11 mouse cellular contexts compared by ENCODE assay signal in the genomic region with DNA sequence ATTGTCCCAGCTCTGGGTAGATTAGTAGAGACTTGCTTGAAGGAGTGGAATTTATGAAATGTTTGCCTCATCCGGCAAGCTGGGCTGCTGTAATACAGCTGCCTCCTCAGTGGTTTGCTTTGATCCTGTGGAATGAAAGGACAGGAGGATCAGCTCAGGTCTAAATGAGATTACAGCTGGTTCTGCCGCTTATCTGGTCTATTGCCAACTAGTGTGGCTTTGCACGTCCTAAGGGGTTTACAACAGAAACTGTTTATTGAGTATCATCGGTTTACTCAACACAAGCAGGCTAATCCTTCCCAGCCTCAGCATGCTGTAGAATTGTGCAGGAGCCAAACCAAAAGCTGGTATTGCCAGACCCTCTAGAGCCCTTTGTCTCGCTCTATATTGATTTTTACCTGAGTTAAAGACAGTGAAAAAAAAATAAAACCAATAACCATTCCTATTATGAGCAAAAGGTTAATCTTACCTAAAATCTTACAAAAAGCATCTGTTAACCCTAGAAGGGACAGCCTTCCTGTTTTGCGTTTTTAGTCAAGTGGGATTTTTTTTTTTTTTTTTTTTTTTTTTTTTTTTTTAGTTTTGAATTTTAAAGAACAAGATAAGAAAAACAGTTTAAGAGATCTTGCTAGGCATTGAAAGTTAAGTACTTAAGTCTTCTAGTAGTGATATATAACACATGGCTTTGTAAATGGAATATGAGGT.
DNase-seq lines count a peak whose midpoint lies in the region; ATAC-seq and TF ChIP-seq lines count a peak whose summit lies in the region.
"Had no signal": no experiment of that assay in that cellular context is flagged by ENCODE, and none has a peak within 500 bp of the region (broad histone marks: within the 10 kb centered on the region; RNA-seq: fewer than 3 reads in every experiment).

No protein-coding gene starts in this region.

- no peak overlapping the region for H3K27ac ChIP-seq in heart, embryonic 14.5 days (replicated peaks in 1 of 2; ENCODE audit: control insufficient read depth in 1 of 2, insufficient read depth in 1 of 2, low read depth in 2 of 2, low read length in 2 of 2)
- no peak overlapping the region for H3K27ac ChIP-seq in heart, embryonic 11.5 days (ENCODE audit: low read depth, low read length)
- no peak overlapping the region for H3K27ac ChIP-seq in forebrain, postnatal 0 days (ENCODE audit: low read depth, low read length)
- H3K27ac ChIP-seq in midbrain, embryonic 14.5 days (replicated peaks; ENCODE audit: low read depth, low read length), result no peak overlapping the region
- H3K27ac ChIP-seq: heart, adult 2 months had no signal

- H3K4me1 ChIP-seq in heart, embryonic 14.5 days (ENCODE audit: control insufficient read depth in 2 of 2, insufficient read depth in 2 of 2, low read length in 2 of 2), result peaks cover 0 to 4% of the 10 kb centered on the region in 2 experiments; a peak in 1 of 4 replicates
- H3K4me1 ChIP-seq in heart, embryonic 11.5 days (ENCODE audit: control insufficient read depth, insufficient read depth, low read length), result no peaks in the 10 kb centered on the region; the same call in 1 of the 2 replicates
- peaks cover 7% of the 10 kb centered on the region for H3K4me1 ChIP-seq in G1E (ENCODE audit: insufficient read depth, low read depth, low read length)
- H3K4me1 ChIP-seq in forebrain, postnatal 0 days (ENCODE audit: insufficient read depth), result no peaks in the 10 kb centered on the region
- peaks cover 5% of the 10 kb centered on the region for H3K4me1 ChIP-seq in midbrain, embryonic 14.5 days (ENCODE audit: control insufficient read depth, insufficient read depth, low read length)

- no peak overlapping the region for H3K9ac ChIP-seq in heart, embryonic 14.5 days (ENCODE audit: low read length)
- H3K9ac ChIP-seq in heart, embryonic 11.5 days (ENCODE audit: low read depth, low read length), result no peak overlapping the region
- H3K9ac ChIP-seq in forebrain, postnatal 0 days, result no peak overlapping the region
- H3K9ac ChIP-seq in midbrain, embryonic 14.5 days (replicated peaks; ENCODE audit: low read length), result no peak overlapping the region

- no peak for ATAC-seq in heart, embryonic 14.5 days (ENCODE audit: insufficient number of reproducible peaks, insufficient read depth, low FRiP score, low read depth)
- ATAC-seq in heart, embryonic 11.5 days (replicated peaks; ENCODE audit: insufficient number of reproducible peaks, low FRiP score, low TSS enrichment), result no peak
- 0 out of 2 replicates have a peak, but pooled peaks have one; percentile 8 for ATAC-seq in G1E (ENCODE audit: extremely low read depth, insufficient number of reproducible peaks, low FRiP score, poor library complexity, severe bottlenecking)
- ATAC-seq in forebrain, postnatal 0 days, result no peak
- peak; percentile 67; the same call in 1 of the 2 replicates for ATAC-seq in midbrain, embryonic 14.5 days (ENCODE audit: low FRiP score, low TSS enrichment)

- TF ChIP-seq CTCF in G1E (IDR thresholded peaks at IDR 0.05; ENCODE audit: low read depth, low read length), result no peak
- TF ChIP-seq CTCF in forebrain, postnatal 0 days (IDR thresholded peaks at IDR 0.05; ENCODE audit: low read depth), result no peak

- no peaks in the 10 kb centered on the region for H3K36me3 ChIP-seq in heart, embryonic 14.5 days (ENCODE audit: control insufficient read depth, insufficient read depth, low read length)
- no peaks in the 10 kb centered on the region for H3K36me3 ChIP-seq in heart, embryonic 11.5 days (ENCODE audit: control insufficient read depth, insufficient read depth, low read length)
- peaks cover 41% of the 10 kb centered on the region for H3K36me3 ChIP-seq in G1E (replicated peaks)
- no peaks in the 10 kb centered on the region for H3K36me3 ChIP-seq in forebrain, postnatal 0 days (ENCODE audit: insufficient read depth)
- H3K36me3 ChIP-seq in midbrain, embryonic 14.5 days (ENCODE audit: control insufficient read depth, insufficient read depth, low read length), result no peaks in the 10 kb centered on the region

- no peaks in the 10 kb centered on the region for H3K27me3 ChIP-seq in heart, embryonic 14.5 days (ENCODE audit: control insufficient read depth, insufficient read depth, low read length)
- H3K27me3 ChIP-seq in heart, embryonic 11.5 days (ENCODE audit: control insufficient read depth, insufficient read depth, low read length), result no peaks in the 10 kb centered on the region
- no peaks in the 10 kb centered on the region for H3K27me3 ChIP-seq in G1E (ENCODE audit: insufficient read depth, low read length)
- no peaks in the 10 kb centered on the region for H3K27me3 ChIP-seq in forebrain, postnatal 0 days (ENCODE audit: insufficient read depth, low read length)
- no peaks in the 10 kb centered on the region for H3K27me3 ChIP-seq in midbrain, embryonic 14.5 days (ENCODE audit: control insufficient read depth, insufficient read depth, low read length)

- 38% methylated on average over 6 of the region's 6 CpGs for WGBS in heart, embryonic 14.5 days
- WGBS in heart, embryonic 11.5 days (ENCODE audit: insufficient replicate concordance), result 39% methylated on average over 6 of the region's 6 CpGs
- WGBS in forebrain, postnatal 0 days, result 36% methylated on average over 6 of the region's 6 CpGs
- WGBS in midbrain, embryonic 14.5 days, result 22% methylated on average over 6 of the region's 6 CpGs

- intact Hi-C loops in left cerebral cortex, postnatal 10 days (cut with DNase I), result no loop called here
- intact Hi-C loops in left cerebral cortex, postnatal 4 days (cut with DNase I), result no loop called here

- H3K4me2 ChIP-seq in heart, embryonic 14.5 days (ENCODE audit: low read length), result peak overlapping the region; percentile 16; the same call in 1 of the 2 replicates
- no peak overlapping the region for H3K4me2 ChIP-seq in heart, embryonic 11.5 days
- H3K4me2 ChIP-seq in forebrain, postnatal 0 days (ENCODE audit: low read depth), result no peak overlapping the region
- H3K4me2 ChIP-seq in midbrain, embryonic 14.5 days (ENCODE audit: low read length), result 0 out of 2 replicates have a peak overlapping the region, but pooled peaks have one; percentile 4

- H3K9me3 ChIP-seq in heart, embryonic 14.5 days (ENCODE audit: control insufficient read depth, low read length), result no peaks in the 10 kb centered on the region
- H3K9me3 ChIP-seq in heart, embryonic 11.5 days (replicated peaks; ENCODE audit: control insufficient read depth, low read length), result no peaks in the 10 kb centered on the region
- no peaks in the 10 kb centered on the region for H3K9me3 ChIP-seq in G1E (replicated peaks)
- no peaks in the 10 kb centered on the region for H3K9me3 ChIP-seq in forebrain, postnatal 0 days (ENCODE audit: low read length)
- no peaks in the 10 kb centered on the region; the same call in 1 of the 2 replicates for H3K9me3 ChIP-seq in midbrain, embryonic 14.5 days (ENCODE audit: control insufficient read depth, low read length)

- H3K4me3 ChIP-seq in heart, embryonic 14.5 days (ENCODE audit: control insufficient read depth in 1 of 2, insufficient read depth in 1 of 2, low read depth in 1 of 2, low read length in 2 of 2), result no peak overlapping the region
- H3K4me3 ChIP-seq in heart, embryonic 11.5 days (ENCODE audit: low read depth, low read length), result no peak overlapping the region
- no peak overlapping the region for H3K4me3 ChIP-seq in G1E (ENCODE audit: low read depth, low read length)
- H3K4me3 ChIP-seq in forebrain, postnatal 0 days (ENCODE audit: low read depth, low read length), result no peak overlapping the region
- no peak overlapping the region for H3K4me3 ChIP-seq in midbrain, embryonic 14.5 days (replicated peaks; ENCODE audit: low read depth, low read length)
- H3K4me3 ChIP-seq: heart, adult 2 months had no signal

- no peak for DNase-seq in G1E (ENCODE audit: low spot score)
- peak; percentile 5 for DNase-seq in forebrain, postnatal 0 days
- DNase-seq in midbrain, embryonic 14.5 days, result peak; percentile 77
- DNase-seq in left cerebral cortex, postnatal 10 days (ENCODE audit: extremely low spot score in 1 of 2, low spot score in 2 of 2), result no peak
- no peak for DNase-seq in lung, adult 18-20 months
- no peak for DNase-seq in left cerebral cortex, postnatal 4 days
- DNase-seq: adrenal gland, postnatal 25 days; heart, adult 2 months; kidney, postnatal 14 days had no signal

Comparison
In these comparisons a context has a peak if more than half of its experiments do, and no peak if none do; other contexts are left out.
1. H3K4me2 ChIP-seq: peak in heart, embryonic 14.5 days (single experiment) and midbrain, embryonic 14.5 days (single experiment); none in heart, embryonic 11.5 days (single experiment) and forebrain, postnatal 0 days (single experiment).
2. ATAC-seq: peak in G1E (single experiment) and midbrain, embryonic 14.5 days (single experiment); none in heart, embryonic 14.5 days (single experiment), heart, embryonic 11.5 days (single experiment) and forebrain, postnatal 0 days (single experiment).
3. DNase-seq: peak in forebrain, postnatal 0 days (single experiment) and midbrain, embryonic 14.5 days (single experiment); none in G1E (single experiment), left cerebral cortex, postnatal 10 days (0 of 2), lung, adult 18-20 months (0 of 2) and left cerebral cortex, postnatal 4 days (single experiment).